Mouse (Mus musculus): ENCODE measurements at regions not wholly inside any gene's neighbourhood (a gene's known extent, or its start where the extent isn't known, plus 50 kb on each side); places are given as distances from the start of the nearest gene placed in this dataset.

GRCm38 (mm10) chr11:113014186-113015010, 232.4 kb downstream of the Sox9 start:
- ATAC-seq (ENCODE audit: low FRiP score, low TSS enrichment) (no peak), DNase-seq (peak; percentile 37)
- H3K9ac ChIP-seq (replicated peaks; ENCODE audit: low read length): no peak overlapping the region
- no peaks in the 10 kb centered on the region for H3K36me3 ChIP-seq (ENCODE audit: control insufficient read depth, insufficient read depth, low read length)
- peaks cover 31% of the 10 kb centered on the region for H3K4me1 ChIP-seq (ENCODE audit: control insufficient read depth, insufficient read depth, low read length)
- 50% methylated on average over 10 of the region's 10 CpGs for WGBS
- H3K27ac ChIP-seq (replicated peaks; ENCODE audit: low read depth, low read length): no peak overlapping the region
- H3K4me3 ChIP-seq (replicated peaks; ENCODE audit: low read depth, low read length): no peak overlapping the region
- H3K27me3 ChIP-seq (ENCODE audit: control insufficient read depth, insufficient read depth, low read length): no peaks in the 10 kb centered on the region
- no peaks in the 10 kb centered on the region for H3K9me3 ChIP-seq (ENCODE audit: control insufficient read depth, low read length)
- H3K4me2 ChIP-seq (ENCODE audit: low read length): no peak overlapping the region

GRCm38 (mm10) chr11:113015686-113016304, 233.8 kb downstream of the Sox9 start:
- Histone ChIP-seq H3K9me3 (ENCODE audit: control insufficient read depth, low read length) (no peaks in the 10 kb centered on the region), H3K9ac (replicated peaks; ENCODE audit: low read length) (no peak overlapping the region), H3K4me2 (ENCODE audit: low read length) (no peak overlapping the region), H3K4me3 (replicated peaks; ENCODE audit: low read depth, low read length) (no peak overlapping the region), H3K4me1 (ENCODE audit: control insufficient read depth, insufficient read depth, low read length) (peaks cover 31% of the 10 kb centered on the region), H3K27me3 (ENCODE audit: control insufficient read depth, insufficient read depth, low read length) (no peaks in the 10 kb centered on the region), H3K27ac (replicated peaks; ENCODE audit: low read depth, low read length) (no peak overlapping the region), H3K36me3 (ENCODE audit: control insufficient read depth, insufficient read depth, low read length) (no peaks in the 10 kb centered on the region)
- ATAC-seq (ENCODE audit: low FRiP score, low TSS enrichment) (no peak), DNase-seq (no peak)
- 54% methylated on average over 13 of the region's 13 CpGs for WGBS

GRCm38 (mm10) chr11:113016801-113017715, 235.0 kb downstream of the Sox9 start:
- no peaks in the 10 kb centered on the region for H3K9me3 ChIP-seq (ENCODE audit: control insufficient read depth, low read length)
- DNase-seq: peak; percentile 77
- 0 out of 2 replicates have a peak overlapping the region, but pooled peaks have one; percentile 1 for H3K4me2 ChIP-seq (ENCODE audit: low read length)
- H3K4me1 ChIP-seq (ENCODE audit: control insufficient read depth, insufficient read depth, low read length): peaks cover 31% of the 10 kb centered on the region
- 16% methylated on average over 7 of the region's 7 CpGs for WGBS
- peak; percentile 73 for ATAC-seq (ENCODE audit: low FRiP score, low TSS enrichment)
- H3K4me3 ChIP-seq (replicated peaks; ENCODE audit: low read depth, low read length): no peak overlapping the region
- peak overlapping the region; percentile 28; the same call in 1 of the 2 replicates for H3K27ac ChIP-seq (replicated peaks; ENCODE audit: low read depth, low read length)
- no peak overlapping the region; the same call in 1 of the 2 replicates for H3K9ac ChIP-seq (replicated peaks; ENCODE audit: low read length)
- no peaks in the 10 kb centered on the region for H3K36me3 ChIP-seq (ENCODE audit: control insufficient read depth, insufficient read depth, low read length)
- no peaks in the 10 kb centered on the region for H3K27me3 ChIP-seq (ENCODE audit: control insufficient read depth, insufficient read depth, low read length)

GRCm38 (mm10) chr11:113021533-113021932, 239.5 kb downstream of the Sox9 start:
- Histone ChIP-seq H3K27me3 (ENCODE audit: control insufficient read depth, insufficient read depth, low read length) (no peaks in the 10 kb centered on the region), H3K9ac (replicated peaks; ENCODE audit: low read length) (no peak overlapping the region), H3K36me3 (ENCODE audit: control insufficient read depth, insufficient read depth, low read length) (no peaks in the 10 kb centered on the region), H3K4me3 (replicated peaks; ENCODE audit: low read depth, low read length) (no peak overlapping the region), H3K4me1 (ENCODE audit: control insufficient read depth, insufficient read depth, low read length) (peaks cover 16% of the 10 kb centered on the region), H3K4me2 (ENCODE audit: low read length) (no peak overlapping the region), H3K9me3 (ENCODE audit: control insufficient read depth, low read length) (no peaks in the 10 kb centered on the region), H3K27ac (replicated peaks; ENCODE audit: low read depth, low read length) (no peak overlapping the region)
- WGBS: 53% methylated on average over 4 of the region's 4 CpGs
- no peak for ATAC-seq (ENCODE audit: low FRiP score, low TSS enrichment)
- DNase-seq: no peak

GRCm38 (mm10) chr11:113026994-113027393, 245.0 kb downstream of the Sox9 start:
- Histone ChIP-seq H3K36me3 (ENCODE audit: control insufficient read depth, insufficient read depth, low read length) (no peaks in the 10 kb centered on the region), H3K4me3 (replicated peaks; ENCODE audit: low read depth, low read length) (no peak overlapping the region), H3K9ac (replicated peaks; ENCODE audit: low read length) (no peak overlapping the region), H3K27me3 (ENCODE audit: control insufficient read depth, insufficient read depth, low read length) (no peaks in the 10 kb centered on the region), H3K4me1 (ENCODE audit: control insufficient read depth, insufficient read depth, low read length) (no peaks in the 10 kb centered on the region), H3K27ac (replicated peaks; ENCODE audit: low read depth, low read length) (no peak overlapping the region), H3K4me2 (ENCODE audit: low read length) (no peak overlapping the region), H3K9me3 (ENCODE audit: control insufficient read depth, low read length) (no peaks in the 10 kb centered on the region)
- 64% methylated on average over 6 of the region's 6 CpGs for WGBS
- DNase-seq (no peak), ATAC-seq (ENCODE audit: low FRiP score, low TSS enrichment) (no peak)

GRCm38 (mm10) chr11:113028235-113028919, 246.4 kb downstream of the Sox9 start:
- Histone ChIP-seq H3K27me3 (ENCODE audit: control insufficient read depth, insufficient read depth, low read length) (no peaks in the 10 kb centered on the region), H3K36me3 (ENCODE audit: control insufficient read depth, insufficient read depth, low read length) (no peaks in the 10 kb centered on the region), H3K9me3 (ENCODE audit: control insufficient read depth, low read length) (no peaks in the 10 kb centered on the region), H3K4me3 (replicated peaks; ENCODE audit: low read depth, low read length) (no peak overlapping the region), H3K27ac (replicated peaks; ENCODE audit: low read depth, low read length) (no peak overlapping the region), H3K4me2 (ENCODE audit: low read length) (no peak overlapping the region), H3K4me1 (ENCODE audit: control insufficient read depth, insufficient read depth, low read length) (no peaks in the 10 kb centered on the region), H3K9ac (replicated peaks; ENCODE audit: low read length) (no peak overlapping the region)
- DNase-seq (no peak), ATAC-seq (ENCODE audit: low FRiP score, low TSS enrichment) (no peak)
- WGBS: 94% methylated on average over 8 of the region's 8 CpGs

GRCm38 (mm10) chr11:113031405-113031804, 249.4 kb downstream of the Sox9 start:
- DNase-seq (peak; percentile 36), ATAC-seq (ENCODE audit: low FRiP score, low TSS enrichment) (no peak)
- Histone ChIP-seq H3K4me1 (ENCODE audit: control insufficient read depth, insufficient read depth, low read length) (no peaks in the 10 kb centered on the region), H3K9me3 (ENCODE audit: control insufficient read depth, low read length) (no peaks in the 10 kb centered on the region), H3K27ac (replicated peaks; ENCODE audit: low read depth, low read length) (no peak overlapping the region), H3K4me3 (replicated peaks; ENCODE audit: low read depth, low read length) (no peak overlapping the region), H3K4me2 (ENCODE audit: low read length) (no peak overlapping the region), H3K36me3 (ENCODE audit: control insufficient read depth, insufficient read depth, low read length) (no peaks in the 10 kb centered on the region), H3K9ac (replicated peaks; ENCODE audit: low read length) (no peak overlapping the region), H3K27me3 (ENCODE audit: control insufficient read depth, insufficient read depth, low read length) (no peaks in the 10 kb centered on the region)
- WGBS: 20% methylated on average over 8 of the region's 8 CpGs
